Mouse (Mus musculus) embryonic stem cell, embryonic (primary cell): ENCODE results near the gene Trim7.

Source experiments
- CTCF ChIA-PET, 4 experiments: fragments of 300-600 bp in 2 of 4; fragments of 350-600 bp in 2 of 4; sonication (Branson Sonifier 250); formaldehyde crosslinking; loops; one replicate each; lab custom pipeline; 2022; ENCODE audit warnings: inconsistent platforms in 2 of 4; lab: Charles Lee
- POLR2A ChIA-PET, 4 experiments: fragments of 300-600 bp in 2 of 4; fragments of 350-600 bp in 2 of 4; sonication (Branson Sonifier 250); formaldehyde crosslinking; loops; one replicate each; lab custom pipeline; 2022; ENCODE audit warnings: antibody characterized with exemption in 4 of 4, inconsistent platforms in 1 of 4; lab: Charles Lee

The Trim7 gene

DNA sequence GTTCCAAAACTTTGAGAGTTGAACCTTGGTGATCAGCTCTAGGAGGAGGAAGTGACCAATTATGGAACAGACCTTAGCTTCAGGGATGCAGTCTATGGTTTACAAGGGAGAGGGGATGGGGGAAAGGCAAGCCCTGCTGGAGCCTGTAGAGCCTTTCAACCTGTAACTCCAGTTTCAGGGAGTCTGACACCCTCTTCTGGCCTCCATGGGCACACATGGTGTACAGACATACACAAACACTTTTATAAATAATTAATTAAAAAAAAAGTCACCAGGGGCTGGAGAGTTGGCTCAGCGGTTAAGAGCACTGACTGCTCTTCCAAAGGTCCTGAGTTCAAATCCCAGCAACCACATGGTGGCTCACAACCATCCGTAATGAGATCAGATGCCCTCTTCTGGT, 20.4 kb downstream of the Trim7 start:
- CTCF ChIA-PET = interaction anchor here in 1 of 4 experiments (1.5 kb wide), 1 partner anchor 9 kb away, joined by 3 read pairs; no protein-coding TSS in a partner anchor
- POLR2A ChIA-PET = interaction anchor here (0.8 to 19.0 kb wide), 9 partner anchors 9 to 47 kb away, joined by 3 to 450 read pairs (median 4); partner anchors contain the start of gene Rack1 (in 3 of the 4)

DNA sequence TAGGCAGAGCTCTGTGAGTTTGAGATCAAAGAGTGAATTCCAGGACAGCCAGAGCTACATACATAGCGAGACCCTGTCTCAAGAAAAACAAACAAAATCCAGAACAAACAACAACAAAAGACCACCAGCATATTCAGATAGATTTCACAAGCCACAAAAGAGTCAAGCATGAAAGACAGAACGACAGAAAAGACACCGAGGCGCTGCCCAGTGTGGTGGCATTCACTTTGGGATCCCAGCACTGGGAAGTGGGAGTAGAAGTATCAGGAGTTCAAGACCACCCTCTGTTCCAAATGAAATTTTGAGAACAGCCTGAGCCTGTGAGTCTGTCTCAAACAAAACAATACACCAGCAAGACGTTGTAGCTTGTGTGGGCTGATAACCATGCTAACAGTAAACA, 20.9 kb downstream of the Trim7 start:
- CTCF ChIA-PET = interaction anchor here in 3 of 4 experiments (0.6 to 1.5 kb wide), 3 partner anchors 8 to 72 kb away, joined by 3 to 4 read pairs (median 3); no protein-coding TSS in a partner anchor
- POLR2A ChIA-PET = interaction anchor here (0.8 to 19.0 kb wide), 10 partner anchors 8 to 47 kb away, joined by 3 to 450 read pairs (median 5); partner anchors contain the start of gene Rack1 (in 3 of the 4)

DNA sequence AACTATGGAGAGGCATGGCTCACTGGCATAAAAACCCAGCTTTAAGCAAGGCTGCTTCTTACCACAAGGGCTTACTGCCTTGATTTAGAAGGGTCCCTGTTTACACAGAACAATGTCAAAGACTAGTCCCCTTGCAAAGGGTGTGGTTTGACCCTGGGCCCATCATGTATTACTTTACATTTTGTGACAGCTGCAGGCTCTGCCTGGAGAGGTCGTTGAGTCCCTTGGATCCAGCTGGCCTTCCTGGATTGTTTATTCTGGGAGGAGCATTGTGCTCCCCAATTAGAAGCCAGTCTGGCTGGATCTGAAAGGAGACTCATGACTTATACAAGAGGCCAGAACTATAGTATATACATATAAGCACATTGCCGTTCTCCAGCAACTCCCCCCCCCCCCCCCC, 24.3 kb downstream of the Trim7 start:
- POLR2A ChIA-PET = interaction anchor here (0.6 to 19.0 kb wide), 23 partner anchors 8 to 62 kb away, joined by 3 to 450 read pairs (median 6); partner anchors contain the start of gene Rack1 (in 2 of the 4)
- CTCF ChIA-PET = interaction anchor here (0.6 to 3.3 kb wide), 14 partner anchors 9 to 348 kb away, joined by 3 to 26 read pairs (median 6); partner anchors contain the start of gene Trim41 (in 1 of the 4)

DNA sequence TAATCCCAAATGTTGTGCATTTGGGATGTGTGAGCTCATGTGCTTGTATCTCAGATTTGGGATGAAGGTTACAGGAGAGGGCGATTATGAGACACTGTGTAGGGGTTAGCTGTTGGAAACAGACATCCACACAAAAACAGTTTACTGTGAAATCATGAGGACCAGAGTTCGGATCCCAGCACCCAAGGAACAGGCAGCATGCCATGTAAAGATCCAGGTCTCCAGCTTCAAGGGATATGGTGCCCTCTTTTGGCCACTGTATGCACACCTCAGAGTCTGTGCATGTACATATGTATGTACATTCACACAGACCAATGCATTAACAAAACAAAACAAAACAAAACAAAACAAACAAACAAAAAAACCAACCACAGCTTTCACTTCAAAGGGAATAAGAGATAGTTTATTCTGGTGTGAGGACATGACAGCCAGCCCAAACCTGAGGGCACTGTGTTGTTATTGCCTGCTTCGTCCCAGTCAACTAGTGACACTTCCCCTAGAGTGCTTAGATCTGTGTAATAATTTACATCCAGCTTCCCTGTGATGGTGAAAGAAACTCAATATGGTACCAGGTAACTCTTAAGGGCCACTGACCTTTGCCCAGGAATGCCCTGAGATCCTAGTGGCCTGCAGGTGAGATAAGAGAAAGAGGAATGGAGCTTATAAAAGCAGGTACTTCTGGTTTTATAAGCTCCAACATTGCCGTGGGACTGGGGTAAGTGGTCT, 25.5 kb downstream of the Trim7 start:
- POLR2A ChIA-PET = interaction anchor here (0.6 to 19.0 kb wide), 30 partner anchors 9 to 199 kb away, joined by 3 to 450 read pairs (median 5); partner anchors contain the start of genes Rack1 (in 3 of the 4) and Trim41 (in 2 of the 4)
- CTCF ChIA-PET = interaction anchor here (0.6 to 3.3 kb wide), 25 partner anchors 9 to 462 kb away, joined by 3 to 26 read pairs (median 6); no protein-coding TSS in a partner anchor

DNA sequence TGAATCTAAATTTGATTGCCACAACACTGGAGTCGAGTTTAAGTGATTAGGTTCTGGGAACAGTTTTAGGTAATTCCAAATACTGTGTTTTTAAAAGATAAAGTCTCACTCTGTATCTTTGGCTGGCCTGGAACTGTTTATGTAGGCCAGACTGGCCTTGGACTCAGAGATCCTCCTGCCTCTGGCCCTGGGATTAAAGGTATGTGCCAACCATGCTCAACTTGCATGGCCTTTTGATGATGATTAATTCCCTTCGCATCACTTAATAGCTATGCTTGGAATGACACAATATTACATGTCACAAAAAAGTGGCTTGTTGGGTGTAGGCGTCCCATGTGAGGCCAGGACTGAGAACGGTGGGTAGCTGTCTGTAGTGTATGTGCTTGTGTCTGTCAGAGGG, 26.2 kb downstream of the Trim7 start:
- POLR2A ChIA-PET = interaction anchor here (0.8 to 19.0 kb wide), 20 partner anchors 10 to 67 kb away, joined by 3 to 450 read pairs (median 8); partner anchors contain the start of genes Rack1 (in 2 of the 4) and Trim41 (in 2 of the 4)
- CTCF ChIA-PET = interaction anchor here (0.6 to 3.3 kb wide), 14 partner anchors 15 to 77 kb away, joined by 3 to 26 read pairs (median 8); no protein-coding TSS in a partner anchor

DNA sequence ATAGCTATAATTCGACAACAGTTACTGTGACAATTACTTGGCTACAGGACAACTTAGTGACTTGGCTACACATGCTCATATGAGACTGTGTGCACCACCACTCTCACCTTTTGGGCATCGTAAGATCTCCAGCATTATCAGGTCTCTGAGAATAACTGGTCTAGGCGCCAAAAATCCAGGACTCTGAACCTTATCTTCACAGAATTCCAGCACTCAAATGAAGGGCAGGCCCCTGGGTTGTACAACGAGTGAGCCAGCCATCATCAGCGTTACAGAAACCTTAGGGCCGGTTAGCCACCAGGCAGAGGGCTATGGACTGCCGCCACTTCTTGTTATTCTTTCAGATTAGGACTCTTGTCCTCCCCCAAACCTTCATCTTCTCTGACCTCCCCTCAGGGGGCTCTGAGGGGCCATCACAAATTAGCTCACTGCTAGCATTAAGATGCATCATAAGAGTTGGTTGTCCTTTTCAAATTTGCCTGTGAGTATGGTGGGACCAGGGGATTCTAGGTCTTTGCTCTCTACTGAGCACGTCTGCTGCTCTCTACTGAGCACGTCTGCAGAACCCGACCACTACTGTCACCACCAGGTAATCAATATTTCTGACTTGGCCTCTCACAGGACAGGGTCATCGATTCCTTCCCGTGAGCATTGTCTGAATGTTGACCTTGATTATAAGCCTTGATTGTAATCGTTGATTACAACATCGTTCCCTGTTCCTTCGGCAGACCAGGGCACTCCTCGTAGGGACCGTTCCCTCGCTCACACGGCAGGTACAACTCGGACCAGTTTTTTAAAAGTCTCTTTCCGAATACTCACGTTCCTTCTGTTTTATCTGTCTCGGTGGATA, 26.9 kb downstream of the Trim7 start:
- POLR2A ChIA-PET = interaction anchor here in 3 of 4 experiments (0.8 to 19.0 kb wide), 25 partner anchors 10 to 73 kb away, joined by 3 to 450 read pairs (median 5); partner anchors contain the start of genes Rack1 (in 3 of the 3) and Trim41 (in 2 of the 3)

DNA sequence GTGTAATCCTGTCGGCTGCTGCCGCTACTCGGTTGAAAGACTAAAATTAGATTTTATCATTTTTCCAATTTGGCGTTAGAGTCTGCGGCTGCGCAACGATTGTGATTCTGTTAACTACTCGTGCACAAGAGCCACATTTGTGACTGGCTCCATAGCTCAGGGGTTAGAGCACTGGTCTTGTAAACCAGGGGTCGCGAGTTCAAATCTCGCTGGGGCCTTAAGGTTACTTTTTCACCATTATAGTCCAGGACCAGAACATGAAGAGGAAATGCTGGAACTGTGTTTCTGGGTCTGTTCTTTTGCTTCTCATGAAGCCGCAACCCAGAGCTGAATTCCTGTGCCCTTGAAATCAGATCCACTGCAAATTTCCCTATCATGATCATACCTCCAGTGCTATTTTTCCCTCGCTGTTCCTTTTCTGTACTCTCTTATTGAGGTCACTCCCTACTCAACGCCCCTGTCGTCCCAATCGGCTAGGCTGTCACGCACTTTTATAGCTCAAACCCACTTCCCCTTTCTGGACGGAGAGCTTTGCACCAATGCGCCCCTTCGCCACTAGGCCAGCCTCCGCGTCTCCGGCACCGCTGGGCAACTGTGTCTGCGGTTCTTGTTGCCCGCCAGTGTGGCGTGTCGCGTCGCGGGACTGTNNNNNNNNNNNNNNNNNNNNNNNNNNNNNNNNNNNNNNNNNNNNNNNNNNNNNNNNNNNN, 27.7 kb downstream of the Trim7 start:
- ChIA-PET POLR2A (interaction anchor here (0.6 to 19.0 kb wide), 24 partner anchors 11 to 73 kb away, joined by 3 to 450 read pairs (median 5); partner anchors contain the start of genes Rack1 (in 3 of the 4) and Trim41 (in 2 of the 4)), CTCF (interaction anchor here in 2 of 4 experiments (0.6 to 2.2 kb wide), 7 partner anchors 16 to 436 kb away, joined by 3 to 9 read pairs (median 7); no protein-coding TSS in a partner anchor)

More for the DNA sequence above, 26.9 kb downstream of the Trim7 start:
- CTCF ChIA-PET = interaction anchor here in 2 of 4 experiments (0.6 to 3.3 kb wide), 5 partner anchors 15 to 78 kb away, joined by 3 to 26 read pairs (median 11); no protein-coding TSS in a partner anchor

DNA sequence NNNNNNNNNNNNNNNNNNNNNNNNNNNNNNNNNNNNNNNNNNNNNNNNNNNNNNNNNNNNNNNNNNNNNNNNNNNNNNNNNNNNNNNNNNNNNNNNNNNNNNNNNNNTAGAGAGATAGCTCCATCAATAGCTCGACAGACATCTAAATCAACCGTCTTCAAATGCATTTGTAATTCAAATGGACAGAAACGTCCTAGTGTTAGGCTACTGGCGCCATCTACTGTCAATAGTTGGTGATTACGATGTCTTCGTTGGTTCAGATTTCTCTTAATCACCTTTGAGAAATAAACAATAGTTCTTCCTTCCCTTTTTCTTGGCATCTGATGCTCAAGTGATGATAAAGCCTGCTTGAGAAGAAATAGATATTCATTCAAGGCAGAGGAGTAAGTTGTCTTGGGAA, 33.1 kb downstream of the Trim7 start:
- ChIA-PET CTCF (interaction anchor here (0.6 to 3.4 kb wide), 28 partner anchors 13 to 353 kb away, joined by 3 to 55 read pairs (median 4); partner anchors contain the start of gene Irgm1 (in 1 of the 4)), POLR2A (interaction anchor here in 3 of 4 experiments (0.6 to 19.0 kb wide), 11 partner anchors 21 to 84 kb away, joined by 3 to 450 read pairs (median 5); partner anchors contain the start of genes Rack1 (in 3 of the 3) and Trim41 (in 1 of the 3))

DNA sequence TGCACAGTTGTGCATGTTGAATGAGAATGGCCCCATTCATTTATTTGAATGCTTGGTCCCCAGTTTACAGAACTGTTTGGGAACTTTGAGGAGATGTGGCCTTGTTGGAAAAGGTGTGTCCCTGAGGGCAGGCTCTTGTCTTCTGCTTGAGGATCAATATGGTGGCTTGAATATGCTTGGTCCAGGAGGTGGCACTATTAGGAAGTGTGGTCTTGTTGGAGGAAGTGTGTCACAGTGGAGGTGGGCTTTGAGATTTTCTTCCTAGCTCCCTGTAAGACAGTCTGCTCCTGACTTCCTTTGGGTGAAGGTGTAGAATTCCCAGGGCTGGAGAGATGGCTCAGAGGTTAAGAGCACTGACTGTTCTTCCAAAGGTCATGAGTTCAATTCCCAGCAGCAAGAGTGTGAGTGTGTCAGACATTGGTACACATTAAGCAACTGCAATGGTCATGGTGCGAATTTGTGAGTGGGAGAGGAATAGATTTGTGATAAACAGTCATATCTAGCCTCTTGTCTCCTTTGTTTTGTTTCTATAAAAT, 36.9 kb downstream of the Trim7 start:
- CTCF ChIA-PET = interaction anchor here in 3 of 4 experiments (0.6 to 1.1 kb wide), 4 partner anchors 12 to 240 kb away, joined by 3 to 4 read pairs (median 3); no protein-coding TSS in a partner anchor
- POLR2A ChIA-PET = no interaction called here

DNA sequence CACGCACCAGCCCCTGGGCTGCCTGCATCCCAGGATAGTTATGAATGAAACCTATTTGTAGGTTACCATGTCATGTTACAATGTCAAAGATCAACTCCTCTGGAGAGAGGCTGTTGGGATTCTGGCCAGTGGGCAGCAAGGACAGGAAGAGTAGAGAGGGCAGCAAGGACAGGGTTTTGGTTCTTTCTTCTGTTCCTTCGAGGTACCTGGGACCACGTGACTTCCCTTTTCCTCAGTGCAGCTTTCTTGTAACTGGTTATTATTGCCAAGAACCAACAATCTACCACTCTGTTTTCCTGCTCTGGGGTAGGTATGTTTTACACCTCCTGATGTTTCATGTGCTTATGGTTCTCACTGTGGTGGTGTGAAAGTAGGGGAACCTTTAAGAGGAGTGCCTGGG, 37.9 kb downstream of the Trim7 start:
- CTCF ChIA-PET = interaction anchor here in 2 of 4 experiments (1.0 to 1.1 kb wide), 2 partner anchors 75 to 89 kb away, joined by 3 read pairs; no protein-coding TSS in a partner anchor
- POLR2A ChIA-PET = no interaction called here

DNA sequence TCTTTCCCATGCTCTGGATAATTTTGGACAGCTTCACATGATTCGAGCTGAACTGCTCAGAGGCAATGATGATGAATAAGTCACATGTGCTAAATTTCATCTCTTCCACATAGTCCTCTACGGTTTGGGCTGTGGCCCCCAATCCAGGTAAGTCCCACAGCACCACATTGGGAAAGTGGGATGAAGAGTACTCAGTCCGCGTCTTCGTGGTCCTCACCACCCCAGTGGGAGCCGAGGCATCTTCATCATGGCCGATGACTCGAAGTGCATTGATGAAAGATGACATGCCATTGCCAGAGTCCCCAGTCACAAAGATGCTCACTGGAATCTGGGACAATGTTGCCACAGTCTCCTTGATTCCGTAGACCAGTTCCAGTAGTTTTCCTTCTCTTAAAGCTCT, 40.5 kb downstream of the Trim7 start:
- ChIA-PET POLR2A (no interaction called here), CTCF (interaction anchor here in 1 of 4 experiments (0.5 kb wide), 1 partner anchor 76 kb away, joined by 3 read pairs; no protein-coding TSS in a partner anchor)

DNA sequence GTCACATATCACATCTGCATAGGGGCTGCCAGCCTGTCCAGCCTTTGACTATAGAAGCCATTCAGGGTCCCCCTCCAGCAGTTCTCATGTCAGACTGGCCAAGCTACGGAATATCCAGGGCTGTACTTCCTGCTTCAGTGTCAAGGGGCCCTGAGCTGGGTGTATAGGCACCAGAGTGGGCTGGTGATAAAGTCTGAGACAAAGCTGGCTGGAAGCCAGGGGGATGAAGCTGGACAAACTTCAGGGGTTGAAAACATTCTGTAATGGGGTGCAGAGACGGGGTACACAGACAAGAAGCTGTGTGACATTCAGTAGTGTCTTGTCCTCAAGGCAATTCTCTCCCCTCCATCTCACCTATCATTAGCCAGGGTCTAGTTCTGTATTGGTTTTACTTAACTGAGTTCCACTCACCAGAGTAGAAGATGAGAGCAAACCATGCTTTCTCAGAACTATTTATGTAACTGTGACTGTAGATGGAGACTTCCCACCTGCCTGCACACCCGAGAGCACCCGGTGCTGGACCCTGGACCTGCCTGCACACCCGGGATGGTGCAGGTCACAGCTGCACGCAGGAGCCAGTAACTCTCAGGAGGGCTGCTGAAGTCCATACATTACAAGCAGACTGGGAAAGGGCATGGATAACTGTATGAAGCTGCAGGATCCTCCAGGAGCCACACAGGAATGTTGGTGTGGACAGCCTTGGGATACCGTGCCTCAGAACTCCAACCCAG, 43.6 kb downstream of the Trim7 start:
- POLR2A ChIA-PET = no interaction called here

DNA sequence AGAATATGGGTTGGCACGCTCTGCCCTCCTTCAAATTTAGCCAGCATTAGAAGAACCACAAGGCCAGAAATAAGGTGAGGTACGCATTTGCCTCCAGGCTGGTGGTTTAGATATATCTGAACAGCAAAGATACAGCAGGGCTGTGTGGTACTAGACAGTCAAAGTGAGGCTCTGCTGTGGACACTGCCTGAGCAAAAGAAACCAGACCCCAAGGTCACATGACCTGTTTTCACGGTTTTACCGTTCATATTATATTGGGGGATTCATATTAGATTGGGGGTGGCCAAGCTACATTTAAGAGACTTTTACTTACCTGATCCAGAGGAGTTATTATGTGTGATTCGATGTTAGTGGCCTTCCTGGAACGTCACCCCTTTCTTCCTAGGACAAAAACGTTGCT, 44.8 kb downstream of the Trim7 start:
- POLR2A ChIA-PET = interaction anchor here in 2 of 4 experiments (0.5 to 0.6 kb wide), 3 partner anchors 78 to 381 kb away, joined by 3 to 4 read pairs (median 3); no protein-coding TSS in a partner anchor
- CTCF ChIA-PET = interaction anchor here (0.6 to 1.6 kb wide), 8 partner anchors 12 to 642 kb away, joined by 3 to 8 read pairs (median 5); no protein-coding TSS in a partner anchor

More for the DNA sequence above, 43.6 kb downstream of the Trim7 start:
- CTCF ChIA-PET = interaction anchor here in 3 of 4 experiments (0.7 to 2.2 kb wide), 3 partner anchors 89 to 94 kb away, joined by 3 to 8 read pairs (median 7); no protein-coding TSS in a partner anchor

DNA sequence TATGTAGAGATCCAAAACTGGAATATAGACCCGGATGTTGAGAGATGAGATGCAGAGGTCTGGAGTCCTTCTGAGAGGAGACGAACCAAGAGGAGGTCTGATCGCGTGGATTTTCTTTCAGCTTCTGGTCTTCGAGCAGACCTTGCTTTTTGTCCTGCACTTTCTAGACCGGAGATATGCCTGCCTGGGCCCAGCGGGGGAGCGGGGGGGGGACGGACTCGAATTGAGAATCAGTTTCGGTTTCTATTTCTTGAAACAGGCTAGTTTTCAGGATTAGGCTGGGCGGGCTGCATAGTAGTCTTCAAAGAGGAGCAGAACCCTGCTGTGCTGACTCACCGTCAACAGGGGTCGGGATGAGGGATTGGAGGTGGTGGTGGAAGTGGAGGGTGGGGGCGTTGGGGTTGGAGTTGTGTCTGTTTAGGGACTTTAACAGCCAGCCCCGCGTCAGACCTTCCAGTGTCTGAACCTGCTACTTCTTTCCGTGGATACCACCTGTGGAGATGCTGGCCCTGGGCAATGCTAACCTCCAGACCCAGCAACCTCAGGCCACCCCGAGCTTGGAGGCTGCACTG, 45.3 kb downstream of the Trim7 start, which contains the start of gene Irgm1:
Gene Irgm1, minus strand, starts transcription at position 483 of the 572 bp plus-strand sequence.
- CTCF ChIA-PET = interaction anchor here (0.6 to 1.6 kb wide), 13 partner anchors 11 to 1284 kb away, joined by 3 to 8 read pairs (median 4); no protein-coding TSS in a partner anchor
- POLR2A ChIA-PET = interaction anchor here in 1 of 4 experiments (0.6 to 1.2 kb wide), 2 partner anchors 72 to 229 kb away, joined by 3 to 4 read pairs; partner anchors contain the start of gene Rack1
